Mouse (Mus musculus): Measurements from ENCODE around the gene Jup. TPM values are rescaled to one million over a fixed set of nuclear protein-coding genes. Genes with fewer than 3 reads are reported as not detected.
"Not testable (repeated sequence)": the region's sequence is repeated elsewhere in the genome, so short reads cannot be mapped to it uniquely, and the experiment has no call there.

The Jup gene
- total RNA-seq, 2 experiments from 2014 or later, result 81.4 to 90.0 TPM

DNA sequence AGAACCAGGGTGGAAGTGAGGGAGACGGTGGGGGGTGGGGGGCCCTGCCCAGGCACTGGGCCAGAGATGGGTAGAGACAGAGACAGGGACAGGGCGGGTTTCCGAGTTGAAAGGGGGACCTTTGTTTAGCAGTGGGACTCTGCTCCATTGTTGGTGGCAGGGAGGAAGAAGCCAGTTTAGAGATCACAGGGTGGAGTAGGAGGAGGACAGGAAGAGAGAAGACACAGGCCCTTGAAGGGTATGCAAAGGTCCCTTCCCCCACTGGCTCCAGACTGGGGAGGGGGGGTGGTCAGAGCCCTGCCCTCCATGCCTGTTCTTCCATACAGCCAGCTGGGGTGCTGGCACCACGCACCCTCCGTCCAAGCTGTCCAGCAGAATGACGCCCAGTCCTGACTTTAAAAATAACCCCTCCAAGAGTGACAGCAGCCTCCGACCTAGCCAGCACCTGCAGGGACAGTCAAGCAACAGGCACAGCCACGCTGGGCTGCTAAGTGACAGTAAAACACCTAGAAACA is 7.6 kb downstream of the Jup start:
- DNase-seq, result peak; percentile 58

DNA sequence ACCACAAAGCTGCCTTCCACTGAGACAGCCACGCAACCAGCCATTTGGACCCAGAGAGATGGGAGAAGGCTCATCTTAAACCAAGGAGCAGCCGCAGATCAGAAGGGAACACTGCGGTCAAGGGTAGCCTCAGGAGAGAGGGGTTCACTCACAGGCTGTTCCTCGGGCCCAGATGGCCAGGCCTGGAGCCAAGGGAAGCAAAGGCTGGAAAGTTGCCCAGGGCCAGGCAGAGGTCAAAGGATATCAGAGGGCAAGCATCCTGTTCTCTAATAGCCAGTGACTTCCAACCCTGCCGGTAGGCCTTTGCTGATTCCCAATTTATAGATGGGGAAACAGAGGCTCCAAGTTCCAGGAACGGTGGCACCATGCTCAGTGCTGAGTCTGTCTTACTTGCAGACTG is 9.0 kb downstream of the Jup start:
- DNase-seq, result peak; percentile 72

DNA sequence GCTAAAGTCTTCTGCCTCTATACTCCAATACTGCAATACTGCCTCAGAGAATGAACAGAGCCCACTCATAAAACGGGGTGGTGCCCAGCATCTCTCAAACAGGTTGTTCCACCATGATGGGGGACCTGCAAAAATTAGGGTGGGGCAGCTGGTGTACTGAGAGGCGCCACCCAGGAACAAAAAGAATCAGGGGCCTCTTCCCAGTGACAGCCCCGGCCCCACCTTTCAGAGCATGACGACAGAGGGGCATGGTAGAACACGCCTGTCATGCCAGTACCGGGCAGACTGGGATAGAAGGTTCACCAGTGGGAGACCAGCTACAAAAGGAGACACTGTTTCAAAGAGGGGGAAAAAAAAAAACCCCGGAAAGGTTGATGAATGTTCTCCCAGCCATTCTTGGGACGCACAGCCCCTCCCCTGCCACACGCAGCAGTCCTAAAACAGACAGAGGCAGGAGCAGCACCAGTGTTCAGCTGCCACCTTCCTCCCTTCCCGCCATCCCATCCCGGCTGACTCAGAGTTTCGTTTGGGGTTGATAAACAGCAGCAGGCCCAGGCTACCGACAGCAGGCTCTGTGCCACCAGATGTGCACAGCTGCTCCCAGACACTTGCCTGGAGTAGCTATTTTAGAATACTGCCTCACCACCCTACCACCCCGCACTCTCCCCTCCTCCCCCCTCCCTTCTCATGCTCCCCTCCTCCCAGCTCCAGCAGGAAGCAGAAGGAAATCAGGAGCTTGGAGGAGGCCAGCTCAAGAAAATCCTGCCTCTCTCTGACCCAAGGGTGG is 9.8 kb downstream of the Jup start:
- DNase-seq, result peak; percentile 42

DNA sequence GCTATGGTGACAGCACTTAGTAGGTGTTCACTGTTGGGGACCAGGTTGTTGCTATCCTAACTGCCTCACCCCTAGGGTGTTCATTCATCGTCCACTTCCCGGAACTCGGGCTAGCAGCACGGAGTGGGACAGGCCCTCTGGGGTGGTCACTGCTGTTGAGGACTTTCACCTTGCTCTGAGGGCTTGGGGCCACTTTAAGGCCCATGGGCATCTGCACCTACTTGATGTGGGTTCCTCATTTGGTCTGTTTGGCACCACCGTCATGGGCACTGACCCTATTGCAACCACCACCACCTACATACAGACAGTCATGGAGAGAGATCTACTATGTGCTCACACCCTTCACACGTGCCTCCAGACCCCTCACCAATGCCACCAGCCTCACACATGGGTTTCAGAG is 10.5 kb downstream of the Jup start:
- no peak for DNase-seq

DNA sequence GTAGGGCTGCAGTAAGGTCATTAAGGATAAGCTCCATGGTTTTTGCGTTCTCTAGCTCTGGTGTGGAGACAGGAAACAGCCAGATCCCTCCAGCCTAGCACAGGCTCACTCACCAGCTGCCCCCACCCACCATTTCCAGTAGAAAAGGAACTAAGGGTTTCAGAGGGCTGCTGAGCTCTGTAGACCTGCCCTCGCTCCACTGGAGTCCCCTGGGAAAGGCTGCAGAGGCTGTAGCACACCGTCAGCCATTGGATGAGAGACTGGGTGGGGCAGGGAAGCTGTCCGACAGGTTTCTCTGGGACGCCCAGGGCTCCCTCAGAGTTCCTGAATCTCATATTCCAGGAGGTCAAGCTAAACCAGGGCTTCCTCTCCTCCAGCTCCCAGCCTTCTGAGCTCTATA is 11.0 kb downstream of the Jup start:
- DNase-seq, result no peak

DNA sequence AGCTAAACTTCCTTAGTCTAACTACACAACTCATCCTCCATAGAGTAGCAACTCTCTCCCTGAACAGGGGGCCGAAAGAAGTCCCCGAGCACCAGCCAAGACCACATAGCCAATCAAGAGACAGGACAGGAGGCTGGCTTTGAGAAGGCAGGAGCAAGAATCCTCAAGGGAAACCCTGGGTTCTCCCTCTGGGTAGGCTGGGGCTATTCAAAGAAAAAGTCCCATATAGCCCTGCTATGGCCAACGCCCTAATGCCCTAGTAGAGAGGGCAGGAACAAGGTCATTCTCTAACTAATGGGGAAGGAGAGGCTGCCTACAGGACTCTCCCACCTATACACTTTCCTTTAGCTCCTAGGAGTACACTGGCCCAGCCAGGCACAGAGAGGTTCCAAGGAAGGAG is 12.5 kb downstream of the Jup start:
- no peak for DNase-seq

DNA sequence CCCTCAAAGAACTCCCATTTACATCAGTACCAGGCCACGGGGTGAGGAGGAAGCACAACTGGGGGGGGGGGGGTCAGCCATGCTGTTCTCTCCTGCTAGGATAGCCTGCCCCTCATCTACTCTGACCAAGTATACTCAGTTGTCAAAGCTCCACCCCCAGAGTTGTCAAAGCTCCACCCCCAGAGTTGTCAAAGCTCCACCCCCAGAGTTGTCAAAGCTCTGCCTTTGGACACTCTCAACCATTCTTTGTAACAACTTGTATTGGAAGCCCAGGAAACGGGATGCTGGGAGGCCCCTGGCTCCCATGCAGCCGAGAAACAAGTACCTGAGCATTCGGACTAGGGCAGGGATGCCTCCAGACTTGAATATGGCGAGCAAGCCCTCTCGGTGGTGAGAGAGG is 14.9 kb downstream of the Jup start:
- no peak for DNase-seq

DNA sequence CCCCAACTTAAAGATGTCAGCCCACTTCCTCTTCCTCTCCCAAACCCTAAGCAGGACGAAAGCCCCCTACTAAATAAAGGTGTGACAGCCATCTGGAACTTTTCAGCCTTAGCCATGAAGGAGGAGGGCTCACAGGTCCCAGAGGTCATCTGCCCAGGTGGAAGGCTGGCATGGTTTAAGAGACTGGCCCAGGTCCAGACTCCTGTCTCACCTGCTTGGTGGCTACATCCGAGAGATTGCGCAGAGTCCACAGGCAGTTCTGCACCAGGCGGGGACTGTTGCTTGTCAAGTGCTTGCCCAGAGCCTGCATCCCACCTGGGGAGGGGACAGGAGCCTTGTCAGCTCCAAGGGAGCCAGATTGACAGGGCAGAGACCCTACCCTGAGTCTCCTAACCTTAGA is 18.3 kb downstream of the Jup start:
- no peak for DNase-seq

DNA sequence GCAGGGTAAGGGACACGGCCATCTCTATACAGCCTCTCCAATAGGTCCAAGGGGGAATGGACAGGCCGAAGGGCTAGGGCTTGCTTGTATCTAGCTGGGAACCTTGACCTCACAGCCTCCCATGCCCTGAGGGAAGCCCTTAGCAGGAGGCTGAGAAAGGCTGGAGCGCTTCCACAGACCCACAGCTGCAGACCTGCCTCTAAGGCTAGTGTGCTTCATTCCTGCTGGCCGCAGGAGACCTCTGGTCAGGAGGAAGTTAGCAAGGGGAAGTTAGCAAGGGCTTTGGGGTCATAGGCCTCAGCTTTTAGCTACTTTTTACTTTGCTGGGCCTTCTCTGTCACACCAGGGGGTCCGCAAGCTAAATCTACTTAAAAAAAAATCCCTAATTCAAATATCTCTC is 19.1 kb downstream of the Jup start:
- DNase-seq, result no peak

DNA sequence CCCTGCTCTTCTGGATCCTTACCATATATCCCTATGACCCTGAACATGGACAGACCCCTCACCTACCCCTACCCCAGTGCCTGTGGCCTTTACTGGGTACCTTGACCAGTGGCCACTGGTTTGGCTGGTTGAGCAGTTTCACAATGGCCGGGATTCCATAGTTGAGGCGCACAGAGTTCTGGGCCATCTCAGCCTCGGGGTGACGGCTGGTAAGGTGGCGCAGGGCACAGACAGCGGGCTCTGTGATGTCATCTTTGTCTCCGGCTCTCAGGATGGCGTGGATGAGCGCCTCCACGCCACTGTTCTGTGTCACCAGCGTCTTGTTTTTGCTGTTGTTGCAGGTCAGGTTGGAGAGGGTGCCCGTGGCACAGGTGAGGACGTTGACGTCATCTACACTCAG is 19.6 kb downstream of the Jup start:
- DNase-seq, result no peak

DNA sequence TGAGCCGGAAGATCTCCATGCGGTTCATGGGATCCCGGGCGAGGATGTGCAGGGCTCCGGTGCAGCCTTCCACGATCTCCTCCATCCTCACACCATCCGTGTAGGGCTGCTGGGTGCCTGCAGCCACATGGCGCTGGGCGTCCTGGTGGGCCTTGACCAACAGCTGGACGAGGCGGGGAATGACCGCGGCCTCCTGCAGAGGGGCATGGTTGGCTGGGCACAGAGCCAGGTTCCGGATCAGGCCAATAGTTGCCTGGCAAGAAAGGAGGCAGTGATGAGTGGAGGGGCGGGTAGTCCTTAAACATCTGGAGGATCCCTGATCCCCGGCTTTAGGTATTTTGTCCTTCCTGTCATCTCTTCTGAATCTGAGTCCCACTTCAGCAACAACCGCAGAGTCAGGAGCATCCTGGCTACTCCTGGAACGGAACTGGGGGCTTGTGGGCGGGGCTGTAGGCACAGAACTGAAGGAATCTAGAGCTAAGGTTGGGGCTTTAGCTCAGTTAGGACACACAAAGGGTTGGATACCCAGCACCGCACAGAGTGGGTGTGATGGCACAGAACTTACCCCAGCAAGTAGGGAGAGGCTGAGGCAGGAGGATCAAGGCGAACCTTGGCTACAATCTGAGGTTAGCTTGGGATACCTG is 20.7 kb downstream of the Jup start:
- no peak for DNase-seq

DNA sequence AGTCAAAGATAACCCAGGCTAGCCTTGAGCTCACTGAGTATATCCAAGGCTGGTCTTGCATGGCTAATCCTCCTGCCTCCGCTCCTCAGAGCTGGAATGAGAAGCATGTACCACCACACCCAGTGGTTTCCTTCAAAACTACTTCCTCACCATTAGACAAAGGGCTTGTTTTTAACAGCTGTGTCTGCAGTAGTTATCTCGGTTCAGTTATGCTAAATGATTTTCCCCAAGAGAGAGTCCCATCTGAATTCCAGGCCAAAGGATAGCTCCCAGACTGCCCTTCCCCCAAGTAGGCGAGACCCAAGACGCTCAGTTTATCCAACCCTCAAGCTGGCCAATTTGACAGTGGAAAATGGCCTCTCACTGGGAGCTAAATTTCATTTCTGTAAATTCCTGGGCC is 21.6 kb downstream of the Jup start:
- no peak for DNase-seq

DNA sequence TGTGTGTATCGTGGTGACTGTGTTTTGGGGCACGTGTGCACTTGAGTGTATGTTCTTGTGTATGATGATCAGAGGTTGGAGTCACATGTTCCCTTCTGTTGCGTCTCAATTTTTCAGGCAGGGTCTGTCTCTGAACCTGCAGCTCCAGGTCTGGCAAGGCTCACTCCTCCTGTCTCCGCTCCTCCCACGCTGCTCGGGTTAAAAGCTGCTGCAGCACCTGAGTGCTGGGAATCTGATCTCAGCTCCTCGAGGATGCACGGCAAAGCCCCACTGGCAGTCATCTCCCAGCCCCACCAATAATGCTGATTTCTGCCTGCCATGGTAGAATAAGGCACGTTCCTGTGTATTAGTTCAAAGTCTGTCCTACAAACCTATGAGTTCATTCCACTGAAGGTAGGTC is 22.4 kb downstream of the Jup start:
- no peak for DNase-seq

DNA sequence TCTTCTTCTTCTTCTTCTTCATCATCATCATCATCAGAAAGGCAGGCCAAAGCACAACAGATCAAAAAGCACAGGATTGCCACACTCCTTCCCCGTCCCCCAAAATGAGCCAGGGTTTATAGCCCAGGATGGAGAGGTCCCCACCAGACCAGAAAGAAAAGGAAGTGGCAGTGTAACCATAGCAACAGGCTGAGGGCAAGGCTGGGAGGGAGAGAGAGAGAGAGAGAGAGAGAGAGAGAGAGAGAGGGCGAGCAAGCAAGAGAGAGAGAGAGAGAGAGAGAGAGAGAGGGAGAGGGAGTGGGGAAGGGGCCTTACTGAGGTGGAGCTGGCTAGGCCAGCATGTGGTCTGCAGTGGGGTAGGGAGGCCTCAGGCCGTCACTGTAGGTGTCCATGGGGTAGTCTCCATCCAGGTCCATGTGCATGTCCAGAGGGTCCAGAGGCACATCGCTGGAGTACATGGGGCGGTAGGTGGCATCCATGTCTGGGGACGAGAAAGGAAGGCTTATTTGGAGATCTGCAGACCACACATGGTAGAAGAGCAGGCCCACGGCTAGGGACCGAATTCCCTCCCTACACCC is 25.5 kb downstream of the Jup start:
- DNase-seq, result no peak

DNA sequence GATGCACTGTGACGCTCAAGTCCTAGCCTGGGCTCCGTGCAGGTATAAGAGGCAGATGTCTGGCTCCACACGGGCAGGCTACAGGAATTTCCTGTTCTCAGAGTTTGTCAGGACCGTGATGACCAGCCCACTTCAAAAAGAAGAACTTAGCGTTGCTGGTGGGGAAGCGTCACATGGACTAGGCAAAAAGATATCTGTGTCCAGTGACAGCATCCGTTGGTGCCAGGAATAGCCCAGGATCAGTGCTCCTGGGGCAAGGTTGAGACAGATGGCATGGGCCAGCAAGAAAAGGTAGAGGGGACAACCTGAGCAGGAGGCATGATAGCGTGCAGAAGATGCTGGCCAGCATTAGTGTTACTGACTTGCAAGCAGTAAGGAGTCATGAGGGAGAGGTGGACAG is 27.7 kb downstream of the Jup start:
- no peak for DNase-seq

DNA sequence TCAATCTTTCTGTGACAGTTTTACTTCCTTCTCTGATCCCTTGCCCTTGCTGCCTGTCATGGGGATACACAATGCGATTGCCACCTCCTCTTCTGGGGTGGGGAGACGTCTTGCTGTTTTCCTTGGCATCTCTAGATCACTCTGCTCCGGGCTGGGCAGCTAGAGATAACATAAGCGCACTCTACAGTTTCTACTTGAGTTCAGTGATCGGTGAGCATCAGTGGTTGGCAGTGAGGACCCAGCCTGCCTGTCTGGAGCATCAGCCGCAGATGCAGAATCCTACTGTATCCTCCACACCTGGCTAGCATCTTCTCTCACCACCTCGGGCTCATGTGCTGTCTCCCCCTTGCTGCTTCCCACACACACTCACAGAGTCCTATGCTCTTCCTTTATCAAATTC is 28.4 kb downstream of the Jup start:
- DNase-seq, result no peak

DNA sequence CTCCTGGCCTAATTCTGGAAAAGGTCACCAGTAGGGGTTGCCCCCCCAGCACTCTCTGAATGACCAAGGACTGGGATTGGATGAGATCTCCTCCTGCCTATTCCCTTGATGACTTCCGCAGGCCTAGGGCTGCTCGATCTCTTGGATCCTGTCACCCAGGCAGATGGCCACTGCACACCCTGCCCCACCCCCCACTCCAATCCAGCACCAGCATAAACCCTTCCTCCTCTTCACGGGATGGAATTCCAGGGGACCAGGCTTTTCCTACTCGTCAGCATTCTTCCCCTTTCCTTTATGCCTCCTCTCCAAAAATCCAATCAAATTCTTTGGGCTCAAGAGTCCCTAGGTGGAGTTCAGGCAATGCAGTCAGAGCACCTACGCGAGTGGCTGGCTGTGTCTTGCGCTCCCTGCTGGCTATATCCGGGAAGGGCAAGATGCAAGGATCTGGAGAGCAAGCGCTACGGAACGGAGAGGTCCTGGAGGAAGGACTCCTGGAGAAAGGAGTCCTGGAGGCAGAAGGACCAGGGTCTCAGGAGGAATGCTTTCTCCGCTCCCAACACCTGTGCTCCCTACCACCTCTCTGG is 34.5 kb downstream of the Jup start:
- DNase-seq, result peak; percentile 66

DNA sequence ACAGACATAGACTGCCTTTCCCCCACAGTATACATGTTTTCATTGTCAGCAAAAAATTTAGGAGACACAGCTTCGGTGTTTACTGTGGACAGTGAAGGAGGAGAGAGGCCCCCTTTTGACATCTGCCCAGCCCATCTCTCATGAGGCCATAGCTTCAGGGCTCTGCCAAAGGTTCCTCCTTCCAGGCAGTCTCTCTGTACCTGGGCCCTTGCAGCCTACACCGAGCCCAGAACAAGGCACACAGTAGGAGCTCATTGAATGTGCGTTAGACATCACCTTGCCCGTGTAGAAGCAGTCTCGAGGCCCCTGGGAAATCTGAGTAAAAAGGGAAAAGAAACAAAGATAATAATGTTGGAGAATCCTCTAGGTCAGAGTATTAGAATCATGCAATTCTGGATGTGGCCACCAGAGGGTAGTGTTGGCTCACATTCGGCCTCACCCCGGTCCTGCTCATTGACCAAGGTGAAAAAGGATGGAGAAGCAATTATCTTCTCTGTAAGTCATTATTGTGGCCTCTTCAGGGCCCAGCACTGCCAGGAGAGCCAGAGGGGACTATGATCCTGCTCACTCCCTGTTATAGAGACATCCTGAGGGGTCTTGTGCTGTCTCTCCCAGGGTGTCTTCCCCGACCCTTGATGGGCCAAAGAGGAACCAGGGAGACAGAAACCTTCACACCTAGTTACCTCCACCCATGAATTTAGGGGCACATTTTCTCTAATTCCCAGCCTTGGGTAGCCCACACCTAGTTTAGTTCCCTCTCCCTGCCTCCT is 35.2 kb downstream of the Jup start:
- DNase-seq, result peak; percentile 81

DNA sequence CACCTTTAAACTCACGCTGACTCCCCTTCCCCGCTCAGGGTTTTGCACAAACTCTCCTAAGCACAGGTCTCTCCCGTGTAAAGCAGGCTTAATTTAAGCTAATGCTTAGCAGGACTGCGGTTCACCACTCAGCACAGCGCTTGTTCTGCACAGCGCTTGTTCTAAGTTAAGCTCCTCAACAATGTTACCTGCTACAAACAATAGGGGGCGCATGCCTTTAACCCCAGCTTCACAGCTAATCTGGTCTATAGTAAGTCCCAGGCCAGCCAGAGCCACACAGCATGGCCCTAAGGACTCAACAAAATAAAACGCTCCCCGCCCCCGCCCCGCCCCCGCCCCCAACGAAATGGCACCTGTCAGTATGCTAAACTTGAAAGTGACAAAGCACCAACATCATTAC is 36.5 kb downstream of the Jup start:
- not testable (repeated sequence) for DNase-seq

DNA sequence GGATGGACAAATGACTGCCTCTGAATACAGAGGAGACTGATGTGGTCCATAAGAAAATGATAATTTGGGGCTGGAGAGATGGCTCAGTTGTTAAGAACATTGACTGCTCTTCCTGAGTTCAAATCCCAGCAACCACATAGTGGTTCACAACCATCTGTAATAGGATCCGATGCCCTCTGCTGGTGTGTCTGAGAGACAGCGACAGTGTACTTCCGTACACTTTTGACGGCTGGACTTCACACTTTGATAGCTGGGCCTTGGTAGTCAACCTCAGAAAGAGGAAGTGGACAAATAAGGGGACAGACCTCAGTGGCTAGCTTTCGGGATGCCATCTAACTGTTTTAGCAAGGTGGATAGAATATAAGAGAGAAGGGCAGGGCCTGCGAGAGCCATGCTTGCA is 37.4 kb downstream of the Jup start:
- DNase-seq, result no peak

DNA sequence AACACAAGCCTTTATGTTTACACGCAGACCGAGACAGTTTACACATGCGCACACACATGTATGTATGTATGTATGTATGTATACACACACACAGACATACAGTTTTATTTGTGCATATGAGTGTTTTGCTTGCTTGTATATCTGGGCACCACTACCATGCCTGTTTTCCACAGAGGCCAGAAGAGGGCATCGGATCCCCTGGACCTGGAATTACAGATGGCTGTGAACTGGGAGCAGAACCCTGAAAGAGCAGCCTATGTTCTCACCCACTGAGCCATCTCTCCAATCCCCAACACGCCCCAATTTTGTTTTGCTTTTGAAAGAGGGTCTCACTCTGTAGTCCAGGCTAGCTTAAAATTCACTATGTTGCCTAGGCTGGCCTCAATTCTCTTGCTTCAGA is 40.2 kb downstream of the Jup start:
- no peak for DNase-seq

DNA sequence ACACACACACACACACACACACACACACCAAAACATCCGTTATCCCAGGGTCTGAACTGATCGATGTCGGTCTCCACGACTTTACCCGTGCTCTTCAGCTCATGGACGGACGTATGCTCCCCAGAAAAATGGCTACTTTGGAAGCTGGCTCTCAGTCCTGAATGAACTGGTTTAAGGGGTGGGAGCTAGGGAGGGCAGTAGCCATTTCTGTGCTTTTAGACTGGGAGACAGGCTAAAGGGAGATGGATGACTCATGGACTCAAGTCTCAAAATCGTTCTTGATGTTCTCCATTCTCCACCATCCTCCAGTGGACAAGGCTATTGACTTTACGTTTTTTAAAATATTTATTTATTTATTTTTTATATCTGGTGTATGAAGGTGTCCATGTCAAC is 40.7 kb downstream of the Jup start:
- DNase-seq, result no peak

Data from gastrocnemius, postnatal 10 days (tissue).